Mouse (Mus musculus) right cerebral cortex, adult 2 months (tissue): Measurements from ENCODE around the gene Hagh.

ENCODE experiments used
- DNase-seq, 2 experiments: peaks; one replicate each; pipeline ENCODE4 v3.0.0; 2021 to 2022; ENCODE audit warnings: low spot score in 2 of 2

Gene Hagh

DNA sequence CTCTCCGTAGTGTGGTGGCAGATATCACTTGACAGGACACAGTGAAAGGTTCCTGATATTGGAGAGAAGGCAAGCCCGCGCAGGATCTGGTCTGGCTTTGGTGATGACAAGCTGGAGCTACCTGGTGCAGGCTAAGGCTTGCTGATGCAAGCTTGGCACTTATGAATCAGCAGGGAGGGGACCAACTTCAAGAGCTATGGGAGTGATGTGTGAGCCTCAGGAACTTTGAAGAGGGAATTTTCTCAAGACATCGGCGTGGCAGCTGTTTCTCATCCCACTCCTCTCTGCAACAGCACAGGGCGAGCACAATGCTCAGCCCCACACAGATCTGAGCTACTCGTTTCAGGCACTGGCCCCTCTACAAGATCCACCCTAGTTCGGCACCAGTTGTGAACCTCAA lies at the start of gene Hagh:
Hagh (plus strand) TSS at position 302 of the 400 bp plus-strand sequence.
- no peak for DNase-seq

- DNase-seq: no peak
Observed at GRCm38 (mm10) chr17:24792190-24792589, 47.8 kb upstream of the Hagh start.

DNA sequence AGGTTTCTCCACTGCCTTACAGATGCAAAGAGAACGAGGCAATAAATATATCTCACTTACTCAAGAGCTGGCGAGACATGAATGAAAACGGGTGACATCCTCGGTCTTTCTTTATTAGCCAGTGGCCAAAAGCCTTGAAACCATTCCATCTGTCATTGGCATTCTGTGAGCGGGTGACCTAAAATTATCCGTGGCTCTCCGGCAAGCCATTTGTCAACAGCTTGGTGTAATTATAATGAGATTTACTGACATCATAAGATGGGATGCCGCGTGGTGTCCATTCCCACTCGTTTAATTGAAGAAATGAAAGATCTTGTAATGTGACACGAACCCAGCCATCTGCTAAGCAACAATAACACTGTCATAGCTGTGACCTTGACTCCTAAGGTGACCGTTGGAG lies 45.2 kb upstream of the Hagh start:
- DNase-seq: no peak

DNA sequence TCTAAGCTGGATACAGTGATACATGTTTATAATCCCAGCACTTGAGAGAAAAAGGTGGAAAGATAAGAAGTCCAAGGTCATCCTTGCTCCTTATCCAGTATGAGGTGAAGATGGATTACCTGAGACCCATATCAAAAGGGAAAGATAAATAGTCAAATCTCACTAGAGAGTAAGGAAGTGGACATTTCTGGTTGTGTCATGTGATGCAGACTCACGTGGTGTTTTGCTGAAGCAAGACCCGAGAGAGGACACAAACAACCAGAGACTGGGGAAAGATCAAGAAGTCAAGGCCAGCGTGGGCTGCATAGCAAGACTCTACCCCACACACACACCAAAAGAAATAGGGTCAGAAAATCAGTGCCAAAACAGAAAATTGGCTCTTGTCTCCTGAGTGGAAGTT lies 43.0 kb upstream of the Hagh start:
- DNase-seq: no peak

- DNase-seq: no peak
Observed at GRCm38 (mm10) chr17:24798229-24798628, 41.7 kb upstream of the Hagh start.

DNA sequence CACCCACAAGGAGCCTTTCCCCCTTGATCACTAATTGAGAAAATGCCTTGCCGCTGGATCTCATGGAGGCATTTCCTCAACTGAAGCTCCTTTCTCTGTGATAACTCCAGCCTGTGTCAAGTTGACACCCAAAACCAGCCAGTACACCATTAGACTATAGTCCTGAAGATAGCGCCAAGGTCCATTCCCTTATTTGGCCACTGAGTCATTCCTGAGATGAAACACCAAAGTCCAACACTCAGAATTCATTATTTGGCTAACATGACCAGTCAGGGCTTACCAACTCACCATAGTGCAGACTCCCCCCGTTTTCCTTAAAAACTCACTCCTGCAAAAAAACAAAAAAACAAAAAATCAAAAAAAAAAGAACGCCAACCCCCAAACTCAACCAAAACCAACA lies 40.5 kb upstream of the Hagh start:
- no peak for DNase-seq

- DNase-seq: no peak
Observed at GRCm38 (mm10) chr17:24800524-24800923, 39.4 kb upstream of the Hagh start.

DNA sequence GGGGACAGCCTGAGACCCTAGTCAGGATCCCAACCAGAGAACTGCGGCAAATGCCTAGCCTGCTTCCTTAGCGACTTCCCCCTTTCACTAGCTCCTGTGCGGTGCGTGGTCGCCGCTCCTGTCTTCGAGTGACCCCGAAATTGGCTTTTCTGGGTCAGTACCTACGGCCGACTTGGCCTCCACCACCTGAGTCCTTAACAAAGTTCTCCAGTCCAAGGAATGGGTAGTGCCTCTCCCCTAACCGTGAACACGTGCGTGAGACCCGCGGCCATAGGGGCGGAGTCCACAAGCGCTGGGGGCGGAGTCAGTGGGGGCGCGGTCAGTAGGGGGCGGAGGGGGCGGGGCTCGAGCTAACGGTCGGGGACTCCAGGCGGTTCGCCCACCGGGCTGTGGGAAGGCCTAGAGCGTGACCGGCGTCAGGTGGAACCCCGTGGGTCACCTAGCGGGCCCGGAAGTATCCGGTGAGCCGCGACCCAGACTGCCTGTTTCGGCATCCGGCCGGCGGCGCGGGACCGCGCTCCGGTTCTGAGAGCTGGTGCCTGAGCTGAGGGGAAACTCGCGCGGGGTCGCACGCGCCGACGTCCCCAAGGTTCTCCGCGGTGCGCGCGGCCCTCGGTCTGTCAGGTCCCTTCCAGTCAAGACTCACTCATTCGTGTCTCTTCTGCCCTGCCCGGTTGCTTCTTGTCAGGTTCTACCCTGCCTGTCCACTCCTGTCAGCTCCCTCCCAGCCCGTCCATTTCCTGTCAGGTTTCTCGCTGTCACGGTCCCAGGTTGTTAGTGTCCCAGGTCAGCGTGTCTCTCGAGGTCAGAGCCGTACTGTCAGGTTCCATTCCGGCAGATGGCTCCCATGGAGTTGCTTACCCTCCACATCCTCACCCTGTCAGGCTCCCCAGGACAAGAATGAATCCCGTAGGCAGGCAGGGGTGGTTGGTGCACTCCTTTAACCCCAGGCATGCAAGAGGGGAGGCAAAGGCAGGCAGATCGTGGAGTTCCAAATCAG lies 35.7 kb upstream of the Hagh start, which contains the start of gene Meiob:
Meiob (plus strand) TSS at position 338 of the 1,000 bp plus-strand sequence.
- DNase-seq: peak; percentile 4 to 20

- DNase-seq: no peak
Observed at GRCm38 (mm10) chr17:24811211-24811610, 28.7 kb upstream of the Hagh start.

GRCm38 (mm10) chr17:24812215-24812614 lies 27.7 kb upstream of the Hagh start:
- DNase-seq: no peak

DNA sequence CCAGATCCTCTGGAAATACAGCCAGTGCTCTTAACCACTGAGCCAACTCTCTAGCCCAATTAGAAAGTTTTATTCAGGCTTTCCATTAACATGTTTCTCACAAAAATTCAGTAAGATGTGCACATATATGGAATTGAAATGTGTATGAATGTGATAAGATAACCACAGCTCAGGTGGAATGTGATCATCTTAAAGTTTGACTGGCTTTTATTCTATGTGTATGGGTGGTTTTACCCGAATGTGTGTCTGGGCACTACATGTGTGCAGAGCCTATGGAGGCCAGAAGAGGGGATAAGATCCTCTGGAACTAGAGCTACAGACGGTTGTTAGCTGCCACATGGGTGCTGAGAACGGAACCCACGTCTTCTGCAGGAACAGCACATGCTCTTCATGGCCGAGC lies 24.7 kb upstream of the Hagh start:
- DNase-seq: no peak

GRCm38 (mm10) chr17:24817503-24817902 lies 22.4 kb upstream of the Hagh start:
- no peak for DNase-seq

GRCm38 (mm10) chr17:24818172-24818571 lies 21.8 kb upstream of the Hagh start:
- DNase-seq: no peak

GRCm38 (mm10) chr17:24819469-24819868 lies 20.5 kb upstream of the Hagh start:
- no peak for DNase-seq

- no peak for DNase-seq
Observed at GRCm38 (mm10) chr17:24821351-24822280, 18.3 kb upstream of the Hagh start.

DNA sequence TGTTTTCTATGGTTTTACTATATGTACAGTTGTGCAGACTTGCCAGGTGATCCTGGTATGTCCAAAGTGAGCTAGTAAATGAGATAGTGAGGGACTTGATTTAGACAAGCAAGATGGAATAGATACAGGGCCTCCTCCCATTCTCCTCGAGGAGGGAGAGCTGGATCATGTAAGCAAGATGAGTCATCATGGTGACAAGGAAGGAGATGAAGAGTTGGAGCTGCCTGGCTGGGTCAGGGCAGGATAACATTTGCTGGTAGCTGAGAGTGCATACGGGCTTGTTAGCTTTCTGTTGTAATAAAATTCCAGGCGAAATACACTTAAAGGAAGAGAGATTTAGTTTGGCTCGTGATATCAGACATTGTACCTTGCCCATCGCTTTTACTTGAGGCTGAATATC lies 398 bp downstream of the Hagh start:
- no peak for DNase-seq

- no peak for DNase-seq
Observed at GRCm38 (mm10) chr17:24841133-24841532, 1.2 kb downstream of the Hagh start.

DNA sequence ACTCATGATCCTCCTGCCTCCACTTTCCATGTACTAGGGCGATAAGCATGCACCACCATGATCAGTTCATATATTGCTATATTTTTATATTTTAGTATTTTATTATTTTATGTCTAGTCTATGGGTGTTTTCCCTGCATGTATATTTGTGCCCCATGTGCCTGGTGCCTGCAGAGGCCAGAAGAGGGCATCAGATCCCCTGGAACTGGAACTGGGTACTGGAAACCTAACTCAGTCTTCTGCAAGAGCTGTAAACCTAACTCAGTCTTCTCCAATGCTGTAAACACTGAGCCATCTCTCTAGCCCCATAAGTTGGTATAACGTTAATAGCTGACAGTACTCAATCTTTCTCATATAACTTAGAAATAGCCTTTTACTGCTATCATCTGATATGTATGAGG lies 2.7 kb downstream of the Hagh start:
- no peak for DNase-seq

- DNase-seq: no peak
Observed at GRCm38 (mm10) chr17:24844525-24844924, 4.6 kb downstream of the Hagh start.

DNA sequence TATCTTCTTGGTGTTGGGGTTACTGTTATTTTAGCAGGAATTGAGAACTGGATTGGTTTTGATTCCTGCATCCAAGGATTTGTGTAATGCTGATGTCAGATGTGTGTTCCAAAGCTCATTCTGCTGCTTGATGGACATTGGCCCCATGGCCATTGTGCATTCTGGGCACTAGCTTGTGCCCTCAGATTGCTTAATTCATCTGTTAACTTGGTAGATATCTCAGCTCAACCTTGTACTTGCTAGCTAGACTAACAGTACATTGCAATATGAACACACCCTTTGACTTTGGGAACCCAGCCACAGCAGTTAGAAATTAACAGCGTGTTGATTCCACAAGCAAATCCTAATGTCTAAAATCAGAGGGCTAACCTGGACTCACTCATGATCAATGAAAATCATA lies 7.4 kb downstream of the Hagh start:
- DNase-seq: no peak

DNA sequence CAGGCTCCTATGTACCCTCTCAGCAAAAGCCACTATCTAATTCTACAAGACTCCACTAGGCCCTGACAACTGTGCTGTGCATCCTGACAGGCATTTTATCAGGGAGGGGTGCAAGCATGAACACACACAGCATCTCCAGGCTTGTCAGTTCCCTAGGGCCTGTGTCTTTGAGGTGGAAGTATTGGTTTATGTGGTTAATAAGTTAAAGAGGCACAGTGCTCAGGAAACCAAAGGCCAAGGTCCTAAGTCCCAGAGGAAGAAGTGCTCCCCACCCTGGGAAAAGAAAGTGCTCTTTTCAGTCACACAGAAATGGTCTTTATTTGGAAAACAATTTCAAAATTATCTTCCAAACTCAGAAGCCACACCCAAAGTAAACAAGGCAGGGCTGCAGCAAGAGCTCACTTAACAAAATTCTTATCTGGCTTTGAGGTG lies 8.7 kb downstream of the Hagh start:
- DNase-seq: no peak

DNA sequence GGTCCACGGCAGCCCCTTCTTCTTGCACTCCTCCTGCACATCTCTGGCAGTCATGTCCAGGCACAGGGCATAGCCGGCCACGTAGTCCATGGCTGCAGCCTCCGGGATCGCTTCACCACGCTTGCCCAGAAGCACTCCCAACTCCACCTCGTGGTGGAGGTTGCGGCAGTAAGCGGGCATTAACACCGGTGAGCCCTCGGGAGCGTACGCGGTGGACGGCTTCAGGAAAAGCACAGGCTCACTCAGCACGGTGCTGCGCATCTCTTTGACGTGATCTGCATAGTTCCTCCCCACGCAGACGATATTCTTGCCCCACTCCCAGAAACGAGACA lies 9.8 kb downstream of the Hagh start:
- DNase-seq: no peak
